Comparison of ENCODE assay signal across 8 mouse cellular contexts in the genomic region with DNA sequence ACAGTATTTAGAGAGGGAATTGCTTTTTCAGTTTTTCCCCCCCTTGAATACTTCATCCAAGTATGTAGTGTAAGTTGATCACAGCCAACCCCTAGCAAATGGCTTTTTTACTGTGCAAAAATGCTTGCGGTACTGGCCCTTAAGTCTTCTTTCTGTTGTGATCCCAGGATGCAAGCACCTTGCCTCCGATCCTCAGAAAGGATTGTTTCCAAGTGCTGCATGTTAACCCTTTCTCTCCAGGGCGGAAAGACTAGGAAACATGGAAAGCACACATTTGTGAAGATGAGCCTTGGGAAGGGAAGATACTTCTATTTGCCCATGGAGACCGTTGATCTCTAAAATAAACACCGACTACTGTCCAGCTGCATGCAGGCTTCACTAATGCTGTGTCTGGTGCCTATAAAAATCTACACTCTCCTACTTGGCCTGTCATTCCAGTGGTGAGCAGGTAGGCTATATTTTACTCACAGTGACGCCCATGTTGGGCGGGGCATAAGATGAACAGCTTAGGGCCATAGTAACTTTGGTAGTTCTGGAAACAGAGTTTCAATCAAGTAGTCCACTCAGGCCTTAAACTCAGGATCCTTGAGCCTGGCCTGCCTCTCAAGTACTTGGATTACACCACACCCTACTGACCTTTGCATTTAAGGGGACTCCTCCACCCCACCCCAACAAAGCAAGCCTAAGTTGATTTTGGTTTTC. TPM values are rescaled to one million over a fixed set of nuclear protein-coding genes. Genes with fewer than 3 reads are reported as not detected.
DNase-seq lines count a peak whose midpoint lies in the region; ATAC-seq and TF ChIP-seq lines count a peak whose summit lies in the region.

No protein-coding gene starts in this region.

- H3K27ac ChIP-seq in kidney, postnatal 0 days, result 0 out of 2 replicates have a peak overlapping the region, but pooled peaks have one; percentile 2
- peak overlapping the region; percentile 57 for H3K27ac ChIP-seq in embryonic fibroblast, embryonic 13.5 days (ENCODE audit: insufficient read depth, low read length)
- peak overlapping the region; percentile 72 for H3K27ac ChIP-seq in limb, embryonic 10.5 days

- TF ChIP-seq CTCF in kidney, postnatal 0 days (IDR thresholded peaks at IDR 0.05; ENCODE audit: low read depth), result no peak
- no peak for TF ChIP-seq CTCF in embryonic fibroblast, embryonic 13.5 days (IDR thresholded peaks at IDR 0.05; ENCODE audit: borderline replicate concordance, insufficient read depth, low read length)

- ATAC-seq in kidney, postnatal 0 days (replicated peaks; ENCODE audit: low FRiP score, low read depth), result no peak
- no peak for ATAC-seq in megakaryocyte, adult 5-6 weeks (ENCODE audit: poor library complexity, severe bottlenecking)

- no peak; the same call in 1 of the 2 replicates for TF ChIP-seq POLR2A in embryonic fibroblast, embryonic 13.5 days (IDR thresholded peaks at IDR 0.05; ENCODE audit: low read depth, low read length)

- peak; percentile 42 for DNase-seq in kidney, postnatal 0 days (ENCODE audit: low spot score)
- DNase-seq in kidney, adult 9 months, result no peak
- DNase-seq in limb, embryonic 10.5 days (ENCODE audit: low spot score), result peak; percentile 47
- peak; percentile 52 for DNase-seq in neural tube, embryonic 10.5 days (ENCODE audit: extremely low spot score, low spot score)
- no peak for DNase-seq in spleen, postnatal 14 days (ENCODE audit: low spot score in 2 of 2)
- no peak for DNase-seq in layer of hippocampus, postnatal 36 days

- no peaks in the 10 kb centered on the region; the same call in none of the 2 replicates for H3K4me1 ChIP-seq in kidney, postnatal 0 days (replicated peaks; ENCODE audit: insufficient read depth, low read length)
- peaks cover 4% of the 10 kb centered on the region; the same call in 1 of the 2 replicates for H3K4me1 ChIP-seq in embryonic fibroblast, embryonic 13.5 days (ENCODE audit: control insufficient read depth, insufficient read depth, low read length)
- H3K4me1 ChIP-seq in limb, embryonic 10.5 days, result peaks cover 21% of the 10 kb centered on the region

- peak overlapping the region; percentile 72; the same call in 1 of the 2 replicates for H3K4me2 ChIP-seq in kidney, postnatal 0 days (ENCODE audit: low read length)

- H3K9me3 ChIP-seq in kidney, postnatal 0 days (replicated peaks; ENCODE audit: low read length), result no peaks in the 10 kb centered on the region
- no peaks in the 10 kb centered on the region; the same call in 1 of the 2 replicates for H3K9me3 ChIP-seq in limb, embryonic 10.5 days (replicated peaks)

- no peak overlapping the region for H3K4me3 ChIP-seq in kidney, postnatal 0 days (replicated peaks; ENCODE audit: low read depth, low read length)
- peak overlapping the region; percentile 21; the same call in 1 of the 2 replicates for H3K4me3 ChIP-seq in embryonic fibroblast, embryonic 13.5 days (ENCODE audit: insufficient read depth, low read length)
- H3K4me3 ChIP-seq in limb, embryonic 10.5 days, result peak overlapping the region; percentile 99

- H3K27me3 ChIP-seq in kidney, postnatal 0 days (ENCODE audit: insufficient read depth, low read length), result no peaks in the 10 kb centered on the region
- H3K27me3 ChIP-seq in limb, embryonic 10.5 days (ENCODE audit: low read depth, poor library complexity, severe bottlenecking), result no peaks in the 10 kb centered on the region

- 24% methylated on average over 7 of the region's 7 CpGs for WGBS in kidney, postnatal 0 days
- 22% methylated on average over 7 of the region's 7 CpGs for WGBS in limb, embryonic 10.5 days

- H3K36me3 ChIP-seq in kidney, postnatal 0 days (ENCODE audit: insufficient read depth, low read length), result no peaks in the 10 kb centered on the region
- H3K36me3 ChIP-seq in limb, embryonic 10.5 days, result peaks cover 34% of the 10 kb centered on the region

- no peak overlapping the region for H3K9ac ChIP-seq in kidney, postnatal 0 days (ENCODE audit: low read depth, low read length)

RNA-seq across cellular contexts. Expression of gene Sox4, which starts 5.6 kb away (rescaled TPM):
- polyA plus RNA-seq in kidney, postnatal 0 days (2015; fragmentation: Nextera tagmentation; extraction: Ambion mirVana), result 51.8 and 60.9 TPM in 2 replicates
- polyA plus RNA-seq in embryonic fibroblast, embryonic 13.5 days (2011; ENCODE audit: insufficient read length, low read depth, missing spikeins), result 78.8 and 116 TPM in 2 replicates
- polyA plus RNA-seq in limb, embryonic 10.5 days (2016; fragmentation: Nextera tagmentation; extraction: Ambion mirVana), result 53.9 and 72.0 TPM in 2 replicates
- total RNA-seq in megakaryocyte, adult 5-6 weeks (2015), result 1.7 and 2.5 TPM in 2 replicates
- total RNA-seq in megakaryocyte, adult 5-6 weeks (2017), result 1.7 and 3.8 TPM in 2 replicates
- 10 to 100 TPM; 23.7 to 25.0 TPM for total RNA-seq in layer of hippocampus, postnatal 36 days (2021)

Comparison
In these comparisons a context has a peak if more than half of its experiments do, and no peak if none do; other contexts are left out.
1. DNase-seq: peak in kidney, postnatal 0 days (single experiment), limb, embryonic 10.5 days (single experiment) and neural tube, embryonic 10.5 days (single experiment); none in kidney, adult 9 months (single experiment), spleen, postnatal 14 days (0 of 2) and layer of hippocampus, postnatal 36 days (0 of 2).
2. H3K27ac ChIP-seq: peak in every context shown above with its lines; median percentile 72 in limb, embryonic 10.5 days; 57 in embryonic fibroblast, embryonic 13.5 days; 2 in kidney, postnatal 0 days.